Mouse (Mus musculus) effector memory CD4-positive, alpha-beta T cell, adult 5 months (primary cell): ENCODE results near the gene Tmsb10. TPM values are rescaled to one million over a fixed set of nuclear protein-coding genes. Genes with fewer than 3 reads are reported as not detected.

Source experiments
- polyA plus RNA-seq: library from polyadenylated mRNA; unstranded; fragments of 100-300 nt; shearing (Covaris generic); gene quantifications from one replicate; pipeline ENCODE4 v1.2.1, GENCODE M21; 2017

Gene Tmsb10
- 4,832 TPM for polyA plus RNA-seq

DNA sequence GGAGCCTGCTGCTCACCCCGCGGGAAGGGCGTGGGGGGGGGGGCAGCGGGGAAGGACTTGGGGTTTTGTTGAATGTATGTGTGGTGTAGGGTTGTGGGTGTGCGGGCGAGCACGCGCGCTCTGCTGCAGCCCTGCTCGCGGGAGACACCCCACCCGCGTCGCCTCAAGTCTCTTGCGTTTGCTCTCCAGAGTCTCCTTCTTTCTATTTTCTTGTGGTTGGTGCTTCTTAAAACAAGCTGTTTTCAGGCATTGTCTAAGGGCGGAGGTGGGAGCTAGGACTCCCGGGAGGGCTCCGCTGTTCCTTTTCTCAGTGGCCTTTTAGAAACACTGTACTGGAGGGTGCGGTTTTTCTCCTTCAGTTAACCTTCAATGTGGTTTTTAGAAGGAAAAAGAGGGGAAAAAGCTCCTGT lies at the start of gene Tmsb10:
Gene Tmsb10 (minus strand): TSS at position 87 of the 410 bp plus-strand sequence.

Other genes with a start within 250 kb of the Tmsb10 start
- gene Tcf7l1, start 169.5 kb downstream of the Tmsb10 start, polyA plus RNA-seq, result 0.32 TPM
- 108 TPM for gene Kcmf1, start 58.8 kb downstream of the Tmsb10 start, polyA plus RNA-seq